Mouse (Mus musculus): ENCODE results near the gene Bpgm. TPM values are rescaled to one million over a fixed set of nuclear protein-coding genes. Genes with fewer than 3 reads are reported as not detected.

Bpgm gene
- polyA plus RNA-seq, 1 experiment from 2014 or later, result 47.8 TPM

DNA sequence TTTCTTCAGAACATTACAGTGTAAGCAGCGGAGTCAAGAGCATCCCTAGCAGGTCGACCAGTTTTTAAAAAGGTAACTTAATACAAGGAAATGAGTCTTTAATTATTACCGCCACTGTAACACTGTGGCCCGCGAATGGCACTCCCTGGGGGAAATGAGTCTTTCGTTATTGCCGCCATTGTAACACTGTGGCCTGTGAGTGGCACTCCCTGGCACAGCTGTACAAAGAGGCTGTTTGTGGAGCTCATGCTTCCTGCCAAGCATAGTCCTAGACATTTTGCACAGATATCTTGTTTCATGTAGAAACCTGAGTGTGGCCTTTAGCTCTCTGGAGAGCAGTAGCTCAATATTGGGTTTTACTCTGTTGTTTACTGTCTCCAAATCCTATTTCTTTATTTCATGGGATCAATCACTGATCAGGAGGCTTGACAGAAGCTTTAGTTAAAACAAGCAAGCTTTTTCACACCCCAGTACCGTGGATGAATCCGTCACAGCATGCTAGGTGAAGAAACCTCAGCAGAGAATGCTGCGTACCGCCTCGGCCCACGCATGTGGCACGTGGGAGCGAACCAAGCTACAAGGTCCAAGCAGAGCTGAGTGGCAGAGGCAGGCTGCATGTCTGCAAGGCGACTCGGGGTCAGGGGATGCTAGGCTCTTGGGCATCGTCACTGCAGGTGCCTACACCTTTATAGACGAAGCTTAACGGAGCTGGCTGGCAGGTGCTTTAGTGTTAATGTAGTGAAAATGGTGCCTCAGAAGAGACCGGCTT lies 17.5 kb downstream of the Bpgm start:
- H3K27me3 ChIP-seq (ENCODE audit: control insufficient read depth, insufficient read depth, low read length), result no peaks in the 10 kb centered on the region
- H3K4me1 ChIP-seq (ENCODE audit: control insufficient read depth, insufficient read depth, low read length), result no peaks in the 10 kb centered on the region
- H3K4me3 ChIP-seq (ENCODE audit: low read depth, low read length), result no peak overlapping the region
- WGBS, result 70% methylated on average over 21 of the region's 21 CpGs
- no peak for DNase-seq (ENCODE audit: low spot score)
- H3K4me2 ChIP-seq (ENCODE audit: low read depth, low read length), result no peak overlapping the region
- no peaks in the 10 kb centered on the region for H3K36me3 ChIP-seq (replicated peaks; ENCODE audit: control insufficient read depth, insufficient read depth, low read depth, low read length)
- no peak overlapping the region for H3K27ac ChIP-seq (replicated peaks; ENCODE audit: low read depth, low read length)
- H3K9ac ChIP-seq (replicated peaks; ENCODE audit: low read length), result no peak overlapping the region
- no peaks in the 10 kb centered on the region for H3K9me3 ChIP-seq (replicated peaks; ENCODE audit: control insufficient read depth, low read length)
- peak; percentile 59; the same call in 1 of the 2 replicates for ATAC-seq (replicated peaks; ENCODE audit: insufficient number of reproducible peaks, low FRiP score, low TSS enrichment, low read depth)

DNA sequence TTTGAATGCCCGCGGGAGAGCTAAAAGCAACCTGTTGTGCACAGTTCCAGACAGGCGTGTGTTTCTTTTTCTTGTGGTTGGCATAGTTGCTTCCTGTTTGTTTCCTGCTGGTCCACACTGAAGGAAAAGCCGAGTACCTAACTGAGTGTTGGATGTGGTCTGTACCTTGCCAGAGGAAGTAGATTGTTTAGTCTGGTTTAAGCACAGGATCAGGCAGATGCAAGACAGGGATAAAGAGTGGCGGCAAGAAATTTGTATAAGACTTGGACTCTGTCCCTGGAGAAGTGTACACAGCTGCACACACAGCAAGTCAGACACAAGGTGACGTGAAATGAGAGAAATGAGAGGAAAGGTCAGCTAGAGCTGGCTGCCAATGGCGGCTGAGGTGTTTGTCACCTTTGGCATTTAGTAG lies 19.1 kb downstream of the Bpgm start:
- ATAC-seq (replicated peaks; ENCODE audit: insufficient number of reproducible peaks, low FRiP score, low TSS enrichment, low read depth) (no peak), DNase-seq (ENCODE audit: low spot score) (no peak)
- H3K4me1 ChIP-seq (ENCODE audit: control insufficient read depth, insufficient read depth, low read length), result no peaks in the 10 kb centered on the region
- no peak overlapping the region for H3K4me2 ChIP-seq (ENCODE audit: low read depth, low read length)
- no peak overlapping the region for H3K9ac ChIP-seq (replicated peaks; ENCODE audit: low read length)
- H3K9me3 ChIP-seq (replicated peaks; ENCODE audit: control insufficient read depth, low read length), result no peaks in the 10 kb centered on the region
- 37% methylated on average over 7 of the region's 7 CpGs for WGBS
- H3K27me3 ChIP-seq (ENCODE audit: control insufficient read depth, insufficient read depth, low read length), result no peaks in the 10 kb centered on the region
- no peak overlapping the region for H3K27ac ChIP-seq (replicated peaks; ENCODE audit: low read depth, low read length)
- no peaks in the 10 kb centered on the region for H3K36me3 ChIP-seq (replicated peaks; ENCODE audit: control insufficient read depth, insufficient read depth, low read depth, low read length)
- no peak overlapping the region for H3K4me3 ChIP-seq (ENCODE audit: low read depth, low read length)

DNA sequence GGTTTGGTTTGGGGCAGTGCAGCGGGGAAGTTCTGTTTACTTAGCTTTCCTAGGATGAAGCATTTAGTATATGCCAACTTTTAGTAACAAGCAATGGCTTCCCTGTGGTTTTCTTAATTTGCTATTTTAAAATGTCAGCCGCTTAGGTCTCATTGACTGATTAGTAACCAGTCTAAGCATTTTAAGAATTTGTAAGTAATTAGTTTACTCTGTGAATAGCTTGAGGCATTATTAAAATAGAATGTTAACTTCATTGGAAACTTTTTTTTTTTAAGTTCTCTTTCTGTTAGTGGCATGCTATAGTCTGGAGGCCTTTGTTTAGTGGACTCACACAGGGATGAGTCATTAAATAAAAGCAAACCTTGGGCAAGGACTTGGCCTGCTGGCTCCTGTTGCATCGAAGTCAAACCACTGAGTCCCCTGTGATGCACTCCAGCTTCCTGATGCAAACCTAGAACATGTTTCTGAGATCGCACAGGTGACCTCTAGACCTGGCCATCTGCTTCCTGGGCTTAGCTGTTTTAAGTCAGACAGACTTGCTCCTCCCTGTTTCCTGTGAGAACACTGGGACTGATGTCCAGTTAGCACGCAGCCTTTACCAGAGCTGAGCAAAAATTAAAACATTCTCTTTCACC lies 22.1 kb downstream of the Bpgm start:
- H3K4me3 ChIP-seq (ENCODE audit: low read depth, low read length), result no peak overlapping the region
- no peak overlapping the region; the same call in 1 of the 2 replicates for H3K9ac ChIP-seq (replicated peaks; ENCODE audit: low read length)
- no peak overlapping the region; the same call in 1 of the 2 replicates for H3K27ac ChIP-seq (replicated peaks; ENCODE audit: low read depth, low read length)
- no peak overlapping the region for H3K4me2 ChIP-seq (ENCODE audit: low read depth, low read length)
- DNase-seq (ENCODE audit: low spot score) (no peak), ATAC-seq (replicated peaks; ENCODE audit: insufficient number of reproducible peaks, low FRiP score, low TSS enrichment, low read depth) (no peak)
- no peaks in the 10 kb centered on the region for H3K36me3 ChIP-seq (replicated peaks; ENCODE audit: control insufficient read depth, insufficient read depth, low read depth, low read length)
- no peaks in the 10 kb centered on the region for H3K4me1 ChIP-seq (ENCODE audit: control insufficient read depth, insufficient read depth, low read length)
- WGBS, result 59% methylated on average over 5 of the region's 5 CpGs
- no peaks in the 10 kb centered on the region for H3K27me3 ChIP-seq (ENCODE audit: control insufficient read depth, insufficient read depth, low read length)
- H3K9me3 ChIP-seq (replicated peaks; ENCODE audit: control insufficient read depth, low read length), result no peaks in the 10 kb centered on the region

DNA sequence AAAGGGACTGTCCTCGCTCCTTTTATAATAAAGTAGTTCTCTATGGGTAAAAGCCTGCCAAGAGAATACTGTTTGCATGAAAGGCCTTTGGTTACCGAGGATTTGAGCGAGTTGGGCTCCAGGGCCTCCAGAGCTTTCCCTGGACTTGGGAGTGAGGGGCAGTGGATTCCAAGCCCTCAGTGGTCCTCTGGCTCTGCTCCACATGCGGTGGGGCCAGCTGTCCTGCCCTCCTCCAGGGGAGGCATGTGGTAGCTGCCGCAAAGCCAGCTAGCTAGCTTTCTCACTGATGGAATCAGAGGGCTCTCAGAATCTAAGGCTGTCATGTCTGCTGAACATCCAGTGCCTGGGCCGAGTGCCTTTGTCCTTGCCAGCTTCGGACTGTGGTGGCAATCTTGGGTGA lies 26.3 kb downstream of the Bpgm start:
- Histone ChIP-seq H3K27ac (replicated peaks; ENCODE audit: low read depth, low read length) (no peak overlapping the region), H3K4me3 (ENCODE audit: low read depth, low read length) (no peak overlapping the region), H3K9ac (replicated peaks; ENCODE audit: low read length) (no peak overlapping the region), H3K27me3 (ENCODE audit: control insufficient read depth, insufficient read depth, low read length) (no peaks in the 10 kb centered on the region), H3K4me1 (ENCODE audit: control insufficient read depth, insufficient read depth, low read length) (no peaks in the 10 kb centered on the region), H3K9me3 (replicated peaks; ENCODE audit: control insufficient read depth, low read length) (no peaks in the 10 kb centered on the region), H3K36me3 (replicated peaks; ENCODE audit: control insufficient read depth, insufficient read depth, low read depth, low read length) (no peaks in the 10 kb centered on the region), H3K4me2 (ENCODE audit: low read depth, low read length) (no peak overlapping the region)
- ATAC-seq (replicated peaks; ENCODE audit: insufficient number of reproducible peaks, low FRiP score, low TSS enrichment, low read depth) (no peak), DNase-seq (ENCODE audit: low spot score) (no peak)
- 87% methylated on average over 7 of the region's 7 CpGs for WGBS

DNA sequence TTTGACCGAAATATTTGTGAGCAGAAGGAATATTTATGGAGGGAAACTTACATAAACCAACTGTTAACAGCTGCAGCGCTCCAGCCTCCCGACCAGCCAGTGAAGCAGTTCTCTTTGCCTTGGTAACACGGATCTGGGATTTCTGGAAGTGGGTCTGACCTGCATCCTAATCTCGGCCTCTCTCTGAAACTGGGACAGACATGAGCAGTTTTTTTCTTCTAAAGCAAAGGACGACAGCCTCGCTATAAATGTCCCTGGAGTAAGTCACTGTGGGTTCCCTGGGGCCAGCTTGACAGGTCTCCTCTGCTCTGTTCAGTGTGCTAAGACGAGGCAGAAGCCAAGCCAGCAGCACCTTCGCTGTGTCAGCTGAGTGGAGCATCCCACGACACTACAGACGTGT lies 29.9 kb downstream of the Bpgm start:
- DNase-seq (ENCODE audit: low spot score) (no peak), ATAC-seq (replicated peaks; ENCODE audit: insufficient number of reproducible peaks, low FRiP score, low TSS enrichment, low read depth) (no peak)
- Histone ChIP-seq H3K4me1 (ENCODE audit: control insufficient read depth, insufficient read depth, low read length) (no peaks in the 10 kb centered on the region; the same call in 1 of the 2 replicates), H3K27ac (replicated peaks; ENCODE audit: low read depth, low read length) (no peak overlapping the region), H3K9ac (replicated peaks; ENCODE audit: low read length) (no peak overlapping the region), H3K27me3 (ENCODE audit: control insufficient read depth, insufficient read depth, low read length) (no peaks in the 10 kb centered on the region), H3K4me2 (ENCODE audit: low read depth, low read length) (no peak overlapping the region), H3K9me3 (replicated peaks; ENCODE audit: control insufficient read depth, low read length) (no peaks in the 10 kb centered on the region), H3K4me3 (ENCODE audit: low read depth, low read length) (no peak overlapping the region), H3K36me3 (replicated peaks; ENCODE audit: control insufficient read depth, insufficient read depth, low read depth, low read length) (no peaks in the 10 kb centered on the region)
- 61% methylated on average over 11 of the region's 11 CpGs for WGBS

DNA sequence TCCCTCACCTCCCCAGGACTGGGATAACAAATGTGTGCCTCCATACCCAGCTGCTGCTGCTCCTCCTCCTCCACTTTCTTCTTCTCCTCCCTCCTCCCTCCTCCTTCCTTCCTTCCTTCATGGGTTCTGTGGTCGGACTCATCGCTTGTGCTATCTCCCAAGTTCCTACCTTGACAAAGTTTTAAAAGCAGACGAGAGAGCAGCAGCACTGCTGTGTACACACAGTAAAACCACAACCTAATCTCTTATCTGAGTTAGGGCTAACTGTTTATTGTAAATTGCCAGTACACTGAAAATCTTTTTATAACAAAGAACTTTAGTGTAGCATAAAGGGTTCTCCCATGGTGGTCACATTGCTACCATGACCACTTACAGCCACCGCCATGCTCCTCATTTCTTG lies 31.6 kb downstream of the Bpgm start:
- WGBS, result 93% methylated on average over 4 of the region's 4 CpGs
- H3K27ac ChIP-seq (replicated peaks; ENCODE audit: low read depth, low read length), result no peak overlapping the region
- no peaks in the 10 kb centered on the region; the same call in 1 of the 2 replicates for H3K4me1 ChIP-seq (ENCODE audit: control insufficient read depth, insufficient read depth, low read length)
- H3K9me3 ChIP-seq (replicated peaks; ENCODE audit: control insufficient read depth, low read length), result no peaks in the 10 kb centered on the region
- no peak overlapping the region for H3K4me2 ChIP-seq (ENCODE audit: low read depth, low read length)
- no peak for DNase-seq (ENCODE audit: low spot score)
- H3K27me3 ChIP-seq (ENCODE audit: control insufficient read depth, insufficient read depth, low read length), result no peaks in the 10 kb centered on the region
- no peak overlapping the region for H3K9ac ChIP-seq (replicated peaks; ENCODE audit: low read length)
- ATAC-seq (replicated peaks; ENCODE audit: insufficient number of reproducible peaks, low FRiP score, low TSS enrichment, low read depth), result no peak
- H3K36me3 ChIP-seq (replicated peaks; ENCODE audit: control insufficient read depth, insufficient read depth, low read depth, low read length), result no peaks in the 10 kb centered on the region
- H3K4me3 ChIP-seq (ENCODE audit: low read depth, low read length), result no peak overlapping the region

DNA sequence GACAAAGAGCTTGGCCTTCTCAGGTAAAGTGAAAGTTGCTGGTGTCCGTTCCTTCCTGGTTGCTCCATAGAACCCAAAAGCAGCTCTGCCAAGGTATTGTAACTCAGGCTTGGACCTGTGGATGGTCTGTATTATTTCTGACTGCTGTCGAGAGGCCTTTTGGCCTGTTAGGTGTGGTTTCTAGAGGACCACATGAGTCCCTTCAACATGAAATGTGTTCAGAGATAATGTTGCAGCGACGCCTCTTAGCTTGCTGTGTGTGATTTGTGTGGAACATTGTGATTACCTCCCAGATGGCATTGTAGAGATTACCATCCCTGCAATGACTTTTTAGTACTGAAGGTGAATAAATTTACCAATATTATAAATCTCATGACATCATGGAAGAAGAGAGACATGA lies 32.0 kb downstream of the Bpgm start:
- 88% methylated on average over 4 of the region's 4 CpGs for WGBS
- H3K27ac ChIP-seq (replicated peaks; ENCODE audit: low read depth, low read length), result no peak overlapping the region

DNA sequence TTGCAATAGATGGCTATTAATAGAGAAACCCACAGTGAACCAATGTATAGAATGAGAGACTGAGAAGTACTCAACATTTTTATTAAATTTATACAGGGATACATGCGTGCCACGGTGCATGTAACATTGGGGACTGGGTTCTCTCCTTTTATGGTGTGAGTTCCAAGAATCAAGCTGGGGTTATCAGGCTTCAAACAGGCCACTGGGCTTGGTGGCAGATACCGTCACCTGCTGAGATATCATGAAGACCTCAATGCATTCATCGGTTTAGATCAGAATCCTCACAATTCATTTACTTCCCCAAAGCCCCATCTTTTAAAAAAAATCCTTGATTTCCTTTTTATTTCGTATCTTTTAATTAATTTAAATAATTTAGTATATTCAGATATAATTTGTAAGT lies 34.3 kb downstream of the Bpgm start:
- no peaks in the 10 kb centered on the region for H3K9me3 ChIP-seq (replicated peaks; ENCODE audit: control insufficient read depth, low read length)
- ATAC-seq (replicated peaks; ENCODE audit: insufficient number of reproducible peaks, low FRiP score, low TSS enrichment, low read depth) (no peak), DNase-seq (ENCODE audit: low spot score) (no peak)
- no peak overlapping the region for H3K4me2 ChIP-seq (ENCODE audit: low read depth, low read length)
- no peak overlapping the region for H3K4me3 ChIP-seq (ENCODE audit: low read depth, low read length)
- H3K36me3 ChIP-seq (replicated peaks; ENCODE audit: control insufficient read depth, insufficient read depth, low read depth, low read length), result no peaks in the 10 kb centered on the region
- H3K4me1 ChIP-seq (ENCODE audit: control insufficient read depth, insufficient read depth, low read length), result no peaks in the 10 kb centered on the region; the same call in 1 of the 2 replicates
- no peaks in the 10 kb centered on the region for H3K27me3 ChIP-seq (ENCODE audit: control insufficient read depth, insufficient read depth, low read length)
- WGBS, result 95% methylated on average over 5 of the region's 5 CpGs
- H3K27ac ChIP-seq (replicated peaks; ENCODE audit: low read depth, low read length), result no peak overlapping the region
- H3K9ac ChIP-seq (replicated peaks; ENCODE audit: low read length), result no peak overlapping the region

More for the DNA sequence above, 32.0 kb downstream of the Bpgm start:
- Histone ChIP-seq H3K4me3 (ENCODE audit: low read depth, low read length) (no peak overlapping the region), H3K9me3 (replicated peaks; ENCODE audit: control insufficient read depth, low read length) (no peaks in the 10 kb centered on the region), H3K27me3 (ENCODE audit: control insufficient read depth, insufficient read depth, low read length) (no peaks in the 10 kb centered on the region), H3K4me1 (ENCODE audit: control insufficient read depth, insufficient read depth, low read length) (no peaks in the 10 kb centered on the region; the same call in 1 of the 2 replicates), H3K36me3 (replicated peaks; ENCODE audit: control insufficient read depth, insufficient read depth, low read depth, low read length) (no peaks in the 10 kb centered on the region), H3K9ac (replicated peaks; ENCODE audit: low read length) (no peak overlapping the region), H3K4me2 (ENCODE audit: low read depth, low read length) (no peak overlapping the region)
- no peak for ATAC-seq (replicated peaks; ENCODE audit: insufficient number of reproducible peaks, low FRiP score, low TSS enrichment, low read depth)
- no peak for DNase-seq (ENCODE audit: low spot score)

All from embryonic facial prominence, embryonic 11.5 days (tissue).